Comparison of ENCODE assay signal across 15 mouse cellular contexts in genomic region chr9:77966861-77967260, GRCm38 (mm10).
"Had no signal": no experiment of that assay in that cellular context is flagged by ENCODE, and none has a peak within 500 bp of the region (broad histone marks: within the 10 kb centered on the region; RNA-seq: fewer than 3 reads in every experiment).

No protein-coding gene starts in this region.

- DNase-seq: kidney, adult 18-20 months; kidney, postnatal 10 days; kidney, postnatal 4 days; liver, embryonic 13.5 days; liver, postnatal 0 days; right cerebral cortex, postnatal 25 days; thymus, adult 18-20 months; thymus, postnatal 14 days had no signal

- H3K27me3 ChIP-seq: intestine, embryonic 15.5 days; limb, embryonic 15.5 days; liver, embryonic 13.5 days; megakaryocyte, embryonic 14.5 days had no signal

- H3K9ac ChIP-seq: intestine, embryonic 15.5 days; limb, embryonic 15.5 days; liver, embryonic 13.5 days; liver, postnatal 0 days had no signal

- H3K27ac ChIP-seq: intestine, embryonic 15.5 days; liver, embryonic 13.5 days had no signal

- ATAC-seq: hindbrain, embryonic 16.5 days; intestine, embryonic 15.5 days; liver, postnatal 0 days; midbrain, embryonic 16.5 days had no signal

- H3K36me3 ChIP-seq: intestine, embryonic 15.5 days; limb, embryonic 15.5 days; liver, embryonic 13.5 days had no signal

- H3K9me3 ChIP-seq: intestine, embryonic 15.5 days; limb, embryonic 15.5 days; liver, embryonic 13.5 days; megakaryocyte, embryonic 14.5 days had no signal

- H3K4me2 ChIP-seq: intestine, embryonic 15.5 days; limb, embryonic 15.5 days; liver, embryonic 13.5 days; midbrain, embryonic 11.5 days had no signal

- H3K4me3 ChIP-seq: intestine, embryonic 15.5 days; layer of hippocampus, adult 2 months; limb, embryonic 15.5 days; liver, embryonic 13.5 days; megakaryocyte, embryonic 14.5 days had no signal
